Mouse (Mus musculus) G1E (cell line): ENCODE measurements around the gene Hist1h3b.

Source experiments
- CTCF ChIP-seq: IDR thresholded peaks from 2 replicates; pipeline ENCODE4 v1.5.1; 2012; ENCODE audit warnings: low read depth, low read length, inconsistent platforms, mixed read lengths
- GATA1 ChIP-seq: IDR thresholded peaks from 2 replicates; pipeline ENCODE4 v1.6.1; 2012; ENCODE audit warnings: borderline replicate concordance, low read length, inconsistent platforms, mixed read lengths
- GATA2 ChIP-seq: IDR thresholded peaks from 2 replicates; pipeline ENCODE4 v1.6.1; 2012; ENCODE audit warnings: low read depth, low read length, inconsistent platforms, borderline replicate concordance
- TAL1 ChIP-seq: conservative IDR thresholded peaks from 2 replicates; pipeline ENCODE4 v1.6.1; 2012; ENCODE audit warnings: low read depth, low read length, inconsistent platforms, mixed read lengths

DNA sequence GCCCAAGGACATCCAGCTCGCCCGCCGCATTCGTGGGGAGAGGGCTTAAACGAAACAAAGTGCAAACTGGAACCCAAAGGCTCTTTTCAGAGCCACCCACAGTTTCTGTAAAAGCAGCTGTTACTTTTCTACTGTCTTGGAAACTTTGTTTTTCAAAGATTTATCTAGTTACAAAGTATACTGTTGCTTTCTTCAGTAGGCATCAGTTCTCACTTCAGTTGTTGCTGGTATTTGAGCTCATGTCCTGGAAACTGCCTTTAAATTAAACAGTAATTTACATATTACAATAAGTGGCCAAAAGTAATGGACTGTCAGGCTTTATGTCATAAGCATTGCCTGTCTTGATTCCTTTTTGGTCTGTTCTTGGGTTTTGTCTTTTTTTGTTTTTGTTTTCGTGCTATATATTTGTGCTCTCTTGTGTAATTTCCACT is 690 bp downstream of the Hist1h3b start:
- TF ChIP-seq CTCF (no peak), TAL1 (no peak), GATA1 (no peak), GATA2 (no peak)
